Mouse (Mus musculus): ENCODE measurements around the gene Atl1.
A peak's percentile ranks its signal among the peaks of the same experiment; 100 is the strongest.

The Atl1 gene

GRCm38 (mm10) chr12:69884053-69884452, 8.4 kb upstream of the Atl1 start:
- no peak for DNase-seq (ENCODE audit: low read depth)

DNA sequence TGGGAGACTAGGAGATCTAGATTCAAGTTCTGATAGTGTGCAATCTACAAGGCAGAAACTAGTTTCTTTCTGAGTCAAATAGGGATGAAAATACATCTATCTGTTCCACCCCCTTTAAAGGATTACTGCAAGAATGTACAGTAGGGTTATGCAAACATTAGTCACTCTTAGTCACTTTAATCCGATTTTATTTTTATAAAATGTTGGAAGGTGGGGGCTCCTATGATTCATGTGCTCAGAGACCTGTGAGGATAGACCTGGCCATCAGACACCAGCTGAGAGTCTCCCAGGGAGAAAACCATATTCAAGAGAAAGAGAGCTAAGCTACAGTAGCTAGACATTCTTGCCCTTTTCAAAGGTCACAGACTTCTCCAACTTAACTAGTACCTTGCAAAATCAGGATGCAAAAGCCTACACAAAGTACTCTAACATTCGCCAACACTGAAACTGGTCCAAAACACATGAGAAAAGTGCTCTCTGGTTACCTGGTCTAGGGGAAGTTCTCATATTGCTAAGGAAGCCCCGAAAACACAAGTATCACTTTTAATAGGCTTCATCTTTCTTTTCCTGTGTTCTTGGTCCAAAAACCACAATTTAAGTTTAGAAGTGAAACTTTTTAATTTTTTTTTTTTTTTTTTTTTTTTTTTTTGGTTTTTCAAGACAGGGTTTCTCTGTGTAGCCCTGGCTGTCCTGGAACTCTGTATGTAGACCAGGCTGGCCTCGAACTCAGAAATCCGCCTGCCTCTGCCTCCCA, 7.1 kb upstream of the Atl1 start:
- no peak for DNase-seq (ENCODE audit: low read depth)

- DNase-seq (ENCODE audit: low read depth), result no peak
Observed at GRCm38 (mm10) chr12:69887776-69888175, 4.6 kb upstream of the Atl1 start.

DNA sequence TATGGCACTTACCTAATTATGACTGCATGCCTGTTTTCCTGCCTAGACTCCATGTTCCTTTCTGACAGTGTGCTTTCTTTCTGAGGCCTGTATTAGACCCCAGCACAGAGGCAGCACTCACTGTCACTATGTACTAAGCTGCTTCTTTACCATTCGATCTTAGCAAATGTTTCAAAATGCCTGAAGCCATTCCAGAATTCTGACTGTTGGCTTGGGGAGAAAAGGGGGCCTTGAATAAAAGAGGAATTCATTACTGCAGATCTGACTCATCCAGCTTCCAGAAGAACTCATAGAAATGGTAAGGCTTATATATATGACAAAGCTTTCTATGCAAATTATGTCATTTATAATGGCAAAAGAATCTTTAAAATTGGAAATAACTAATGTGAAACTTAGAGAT, 4.1 kb upstream of the Atl1 start:
- DNase-seq (ENCODE audit: low read depth), result no peak

- DNase-seq (ENCODE audit: low read depth), result no peak
Observed at GRCm38 (mm10) chr12:69890051-69890450, 2.4 kb upstream of the Atl1 start.

GRCm38 (mm10) chr12:69890476-69890875, 1.9 kb upstream of the Atl1 start:
- no peak for DNase-seq (ENCODE audit: low read depth)

GRCm38 (mm10) chr12:69891721-69892120, 693 bp upstream of the Atl1 start:
- DNase-seq (ENCODE audit: low read depth), result no peak

GRCm38 (mm10) chr12:69893927-69894326, 1.5 kb downstream of the Atl1 start:
- no peak for DNase-seq (ENCODE audit: low read depth)

DNA sequence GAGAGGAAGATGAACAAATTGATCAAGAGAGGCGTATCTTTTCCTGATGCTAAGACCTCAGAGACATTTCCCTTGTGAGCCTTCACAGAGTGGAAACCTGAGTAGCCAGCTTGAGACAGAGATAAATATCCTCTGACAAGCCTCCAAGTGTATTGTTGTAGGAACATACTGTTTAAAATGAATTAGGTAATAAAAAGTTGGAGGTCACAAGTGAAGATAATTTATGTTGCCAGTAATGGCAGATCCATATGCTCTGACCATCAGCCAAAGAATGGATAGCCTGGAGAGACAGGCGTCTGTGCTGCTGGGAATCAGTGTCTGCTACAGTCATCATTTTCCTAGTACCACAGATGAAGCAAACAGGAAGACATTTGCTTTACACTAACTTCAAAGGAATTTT, 2.6 kb downstream of the Atl1 start:
- no peak for DNase-seq (ENCODE audit: low read depth)

GRCm38 (mm10) chr12:69898119-69898518, 5.7 kb downstream of the Atl1 start:
- no peak for DNase-seq (ENCODE audit: low read depth)

GRCm38 (mm10) chr12:69904991-69905390, 12.6 kb downstream of the Atl1 start:
- DNase-seq (ENCODE audit: low read depth), result no peak

DNA sequence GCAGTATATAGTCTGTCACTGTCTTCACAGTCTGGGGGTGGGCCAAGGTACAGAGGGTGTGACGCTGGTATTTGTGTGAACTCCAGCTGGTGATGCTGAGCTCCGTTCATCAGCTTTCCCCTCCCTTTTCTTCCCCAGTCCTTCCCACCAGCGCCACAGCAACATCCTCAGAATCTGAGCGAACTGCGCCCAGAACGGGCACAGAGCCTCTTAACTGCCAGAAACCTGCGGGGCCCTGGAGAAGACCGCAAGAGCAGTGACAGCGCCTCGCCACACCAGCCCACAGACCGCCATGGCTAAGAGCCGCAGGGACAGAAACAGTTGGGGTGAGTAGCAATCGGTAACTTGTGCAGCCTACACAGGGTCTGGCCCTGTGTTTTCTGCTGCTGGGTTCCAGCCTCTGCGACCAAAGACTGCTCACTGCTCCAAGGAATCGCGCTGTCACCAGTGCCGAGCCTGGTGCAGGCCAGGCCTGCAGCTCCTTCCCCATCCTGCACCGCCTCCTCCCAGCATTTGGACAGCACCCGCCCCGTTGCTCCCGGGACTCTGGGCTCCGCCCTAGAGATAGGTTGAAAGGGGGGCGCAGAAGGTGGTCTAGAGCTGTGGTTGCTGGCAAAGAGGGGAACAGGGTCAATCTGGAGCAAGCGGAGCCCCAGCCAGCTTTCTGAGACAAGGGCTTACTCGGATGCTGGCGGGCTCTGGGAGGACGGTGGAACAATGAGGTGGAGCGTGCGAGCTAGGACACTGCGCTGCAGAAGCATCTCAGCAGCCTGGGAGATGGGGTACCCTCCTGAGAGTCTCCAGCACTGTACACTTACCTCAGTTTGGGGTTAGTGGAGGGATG, 15.5 kb downstream of the Atl1 start:
- no peak for DNase-seq (ENCODE audit: low read depth)

GRCm38 (mm10) chr12:69908511-69908900, 16.1 kb downstream of the Atl1 start:
- DNase-seq (ENCODE audit: low read depth), result no peak

- DNase-seq (ENCODE audit: low read depth), result no peak
Observed at GRCm38 (mm10) chr12:69911906-69912305, 19.5 kb downstream of the Atl1 start.

- DNase-seq (ENCODE audit: low read depth), result no peak
Observed at GRCm38 (mm10) chr12:69912737-69913136, 20.3 kb downstream of the Atl1 start.

DNA sequence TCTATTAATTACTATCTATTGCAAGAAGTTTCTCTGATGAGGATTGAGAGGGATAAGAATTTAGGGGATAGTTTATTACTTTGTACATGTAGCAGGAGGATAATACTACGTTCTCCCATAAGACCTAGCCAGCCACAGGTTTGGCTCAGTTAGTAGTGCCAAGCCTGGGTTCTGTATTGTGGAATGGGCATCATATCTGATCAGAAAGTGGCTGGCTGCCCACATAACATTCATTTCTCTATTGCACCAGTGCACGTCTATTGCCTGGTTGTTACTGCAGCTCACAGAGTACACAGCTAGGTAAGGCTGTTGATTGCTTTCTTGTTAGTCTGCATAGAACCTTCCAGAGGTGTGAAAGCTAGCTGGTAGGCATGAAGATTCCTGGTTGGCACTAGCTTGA, 25.5 kb downstream of the Atl1 start:
- DNase-seq (ENCODE audit: low read depth), result no peak

DNA sequence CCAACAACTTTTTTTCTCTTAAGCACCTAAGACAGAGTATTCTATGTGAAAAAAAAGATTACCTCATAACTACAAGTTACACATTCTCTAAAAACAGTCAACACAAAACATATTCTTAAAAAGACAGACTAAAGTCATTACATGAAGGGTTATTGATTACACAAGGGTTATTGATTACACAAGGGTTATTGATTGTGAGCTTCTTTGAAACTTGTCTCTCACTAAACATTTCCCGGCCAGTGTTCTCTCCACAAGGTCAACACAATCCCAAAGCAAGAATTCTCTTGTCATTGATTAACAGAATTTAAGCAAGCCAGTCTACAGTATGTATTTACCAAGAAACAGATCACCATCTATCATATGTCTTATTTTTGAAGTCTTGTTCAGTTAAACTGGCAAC, 29.7 kb downstream of the Atl1 start:
- no peak for DNase-seq (ENCODE audit: low read depth)

DNA sequence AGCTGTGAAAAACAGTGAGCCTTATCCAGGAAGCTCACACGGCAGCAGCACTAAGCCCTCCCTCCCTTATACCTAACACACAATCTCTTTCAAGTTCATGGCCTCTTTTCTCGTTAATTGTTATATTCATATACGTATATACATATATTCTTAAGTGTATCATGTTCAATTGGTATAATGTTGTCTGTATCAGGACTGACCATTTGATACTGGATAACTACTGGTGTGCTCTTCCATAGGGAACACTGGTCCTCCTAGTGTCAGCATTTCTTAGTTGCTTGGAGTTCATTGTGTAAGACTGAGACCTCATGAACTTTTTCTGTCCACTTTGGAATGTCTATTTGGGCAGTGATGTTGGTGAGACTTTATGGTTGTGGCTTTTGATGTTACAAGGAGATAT, 30.7 kb downstream of the Atl1 start:
- no peak for DNase-seq (ENCODE audit: low read depth)

DNA sequence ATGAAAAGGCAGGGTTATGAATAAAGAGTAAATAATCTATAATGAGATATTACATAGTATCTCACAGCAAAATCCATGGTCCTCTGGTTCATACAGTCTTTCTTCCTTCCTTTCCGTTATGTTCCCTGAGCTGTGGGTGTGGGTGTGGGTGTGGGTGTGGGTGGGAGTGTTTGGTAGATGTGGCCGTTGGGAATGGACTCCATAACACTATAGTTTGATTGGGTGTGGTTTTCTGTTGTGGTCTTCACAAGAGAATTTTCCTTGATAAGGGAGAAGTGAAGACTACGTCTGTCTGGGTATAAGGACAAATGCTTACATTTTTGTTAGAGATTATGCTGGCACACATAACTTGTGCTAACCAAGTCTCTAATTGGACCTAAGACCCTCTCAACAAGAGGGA, 31.2 kb downstream of the Atl1 start:
- no peak for DNase-seq (ENCODE audit: low read depth)

DNA sequence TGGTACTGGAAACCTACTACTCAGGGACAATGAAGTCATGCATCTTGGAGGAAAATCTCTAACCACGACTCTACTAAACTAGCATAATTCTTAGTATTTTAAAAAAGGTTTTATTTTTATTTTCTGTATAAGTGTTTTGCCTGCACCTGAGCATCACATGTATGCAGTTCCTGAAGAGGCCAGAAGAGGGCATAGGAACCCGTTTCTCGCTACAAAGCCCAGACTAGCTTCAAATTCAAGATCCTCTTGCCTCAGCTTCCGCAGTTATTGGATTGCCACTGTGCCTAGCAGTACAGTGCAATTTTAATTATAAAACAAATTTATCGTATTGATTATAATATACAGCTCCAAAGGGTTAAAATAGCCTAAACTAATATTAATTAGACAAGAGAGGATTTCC, 31.6 kb downstream of the Atl1 start:
- DNase-seq (ENCODE audit: low read depth), result peak; percentile 63

DNA sequence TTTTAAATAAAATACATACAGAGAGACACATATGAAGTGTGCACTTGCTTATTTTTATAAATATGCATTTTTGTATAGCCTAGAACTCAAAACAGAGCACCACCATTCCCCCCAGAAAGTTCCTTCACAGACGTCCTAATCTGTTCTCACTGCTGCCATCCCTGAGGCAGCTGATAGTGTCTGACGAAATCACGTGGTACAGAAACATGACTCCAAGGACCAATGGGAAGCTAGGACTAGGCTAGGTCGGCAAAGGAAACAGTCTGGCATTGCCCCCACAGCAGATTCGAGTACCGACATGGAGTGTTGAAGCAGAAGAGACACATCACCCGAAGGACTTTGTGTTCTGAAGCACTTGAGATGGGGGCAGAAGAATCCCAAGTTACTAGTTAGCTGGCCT, 34.3 kb downstream of the Atl1 start:
- no peak for DNase-seq (ENCODE audit: low read depth)

DNA sequence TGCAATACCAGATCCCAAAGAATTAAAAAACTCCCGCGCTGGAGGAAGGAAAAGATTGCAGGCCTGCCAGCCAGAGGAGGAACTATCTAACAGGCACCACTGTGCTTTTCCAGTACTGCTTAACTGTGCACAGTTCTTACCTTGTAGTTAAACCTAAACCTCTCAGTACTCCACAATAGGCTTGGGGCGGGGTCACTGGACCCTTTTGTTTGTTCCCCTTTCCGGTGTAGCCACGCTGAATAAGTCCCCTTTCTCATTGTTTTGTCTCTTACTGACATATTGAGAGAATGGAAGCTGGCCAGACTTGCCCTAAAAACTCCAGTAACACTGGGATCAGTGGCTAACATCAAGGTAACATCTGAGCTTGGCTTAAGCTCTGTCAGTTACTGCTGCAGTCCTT, 45.3 kb downstream of the Atl1 start:
- DNase-seq (ENCODE audit: low read depth), result no peak

GRCm38 (mm10) chr12:69939291-69939690, 46.9 kb downstream of the Atl1 start:
- no peak for DNase-seq (ENCODE audit: low read depth)

Measured in c-Kit-positive CD71-positive TER-119-negative erythroid progenitor cells, embryonic 14.5 days (primary cell).